8 mouse cellular contexts compared by ENCODE assay signal in the genomic region with DNA sequence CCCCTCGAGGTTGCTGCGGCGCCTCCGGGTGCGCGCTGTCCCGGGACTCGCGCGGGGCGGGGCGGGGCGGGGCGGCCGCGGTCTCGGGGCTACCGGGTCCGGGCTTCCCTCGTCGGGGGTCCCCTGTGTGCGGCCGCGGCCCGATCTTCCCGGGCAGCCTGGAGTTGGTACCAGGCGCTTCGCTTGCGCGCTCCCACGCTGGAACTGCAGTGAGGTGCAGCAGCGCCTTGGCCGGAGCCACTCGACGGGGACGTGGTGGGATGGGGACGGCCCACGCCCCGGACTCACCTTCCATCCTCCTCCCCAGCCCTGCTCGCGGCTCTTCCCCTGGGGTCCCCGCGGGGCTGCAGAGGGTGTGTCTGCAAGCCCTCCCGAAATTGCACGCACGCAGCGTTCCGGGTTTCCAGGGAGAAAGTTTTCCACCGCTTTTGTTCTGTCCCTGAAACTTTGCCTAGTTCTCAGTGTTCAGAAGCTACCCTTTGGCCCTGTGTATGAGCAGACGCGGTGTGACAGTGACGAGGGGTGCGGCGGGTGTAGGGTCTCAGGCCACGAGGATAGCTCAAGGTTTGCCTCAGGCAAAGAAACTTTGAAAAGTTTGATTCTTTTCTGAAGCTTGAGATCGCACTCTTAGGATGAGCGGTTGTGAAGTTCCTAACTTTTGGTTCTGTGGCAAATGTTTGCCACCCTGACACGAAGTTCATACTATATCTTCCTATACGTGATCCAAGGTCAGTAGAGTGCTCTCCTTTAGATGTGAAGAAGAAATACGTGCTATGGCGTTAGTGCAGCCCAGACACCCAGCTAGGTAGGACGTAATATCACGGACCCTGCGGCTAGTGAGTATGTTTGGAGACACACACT. TPM values are rescaled to one million over a fixed set of nuclear protein-coding genes. Genes with fewer than 3 reads are reported as not detected.
DNase-seq lines count a peak whose midpoint lies in the region; ATAC-seq lines count a peak whose summit lies in the region.

No protein-coding gene starts in this region.

- peak overlapping the region; percentile 80 for H3K4me3 ChIP-seq in heart, embryonic 16.5 days (ENCODE audit: low read length)
- peak overlapping the region; percentile 87 for H3K4me3 ChIP-seq in limb, embryonic 12.5 days (replicated peaks)
- peak overlapping the region; percentile 84 for H3K4me3 ChIP-seq in midbrain, embryonic 16.5 days (ENCODE audit: low read depth, low read length)

- H3K9ac ChIP-seq in heart, embryonic 16.5 days (ENCODE audit: low read length), result peak overlapping the region; percentile 98
- peak overlapping the region; percentile 95 for H3K9ac ChIP-seq in limb, embryonic 12.5 days (replicated peaks)
- peak overlapping the region; percentile 91 for H3K9ac ChIP-seq in midbrain, embryonic 16.5 days (ENCODE audit: low read depth, low read length)

- DNase-seq in gastrocnemius, adult 18-20 months (ENCODE audit: low spot score), result peak; percentile 19
- no peak for DNase-seq in gastrocnemius, postnatal 36 days
- DNase-seq in embryo, embryonic 10.5 days (ENCODE audit: low spot score), result peak; percentile 50
- peak; percentile 73 for DNase-seq in testis, postnatal 14 days (ENCODE audit: low spot score)

- H3K27me3 ChIP-seq in heart, embryonic 16.5 days (ENCODE audit: control insufficient read depth, insufficient read depth, low read length), result no peaks in the 10 kb centered on the region
- no peaks in the 10 kb centered on the region for H3K27me3 ChIP-seq in limb, embryonic 12.5 days
- H3K27me3 ChIP-seq in midbrain, embryonic 16.5 days (ENCODE audit: control insufficient read depth, insufficient read depth, low read depth, low read length), result no peaks in the 10 kb centered on the region

- H3K4me2 ChIP-seq in heart, embryonic 16.5 days (ENCODE audit: low read depth, low read length), result peak overlapping the region; percentile 85
- H3K4me2 ChIP-seq in limb, embryonic 12.5 days, result peak overlapping the region; percentile 79
- H3K4me2 ChIP-seq in midbrain, embryonic 16.5 days (ENCODE audit: low read length), result peak overlapping the region; percentile 96

- H3K27ac ChIP-seq in heart, embryonic 16.5 days (ENCODE audit: low read length), result peak overlapping the region; percentile 81
- H3K27ac ChIP-seq in limb, embryonic 12.5 days, result peak overlapping the region; percentile 89
- peak overlapping the region; percentile 93 for H3K27ac ChIP-seq in midbrain, embryonic 16.5 days (ENCODE audit: low read length)

- H3K36me3 ChIP-seq in heart, embryonic 16.5 days (ENCODE audit: control insufficient read depth, insufficient read depth), result no peaks in the 10 kb centered on the region
- no peaks in the 10 kb centered on the region for H3K36me3 ChIP-seq in limb, embryonic 12.5 days
- H3K36me3 ChIP-seq in midbrain, embryonic 16.5 days (ENCODE audit: control insufficient read depth, insufficient read depth, low read length), result no peaks in the 10 kb centered on the region

- no peaks in the 10 kb centered on the region for H3K9me3 ChIP-seq in heart, embryonic 16.5 days (replicated peaks; ENCODE audit: control insufficient read depth, low read length)
- H3K9me3 ChIP-seq in limb, embryonic 12.5 days, result no peaks in the 10 kb centered on the region
- no peaks in the 10 kb centered on the region for H3K9me3 ChIP-seq in midbrain, embryonic 16.5 days (replicated peaks; ENCODE audit: control insufficient read depth, low read length, poor library complexity, severe bottlenecking)

- WGBS in heart, embryonic 16.5 days, result 2% methylated on average over 60 of the region's 64 CpGs
- WGBS in limb, embryonic 12.5 days, result 8% methylated on average over 47 of the region's 64 CpGs
- 5% methylated on average over 63 of the region's 64 CpGs for WGBS in midbrain, embryonic 16.5 days

- intact Hi-C loops in gastrocnemius, postnatal 36 days (cut with DNase I), result loop anchor here (1.0 to 5.0 kb wide), 2 partner anchors 97 to 100 kb away; no protein-coding TSS in a partner anchor

- peaks cover 39% of the 10 kb centered on the region for H3K4me1 ChIP-seq in heart, embryonic 16.5 days (ENCODE audit: control insufficient read depth, insufficient read depth, low read length)
- peaks cover 10% of the 10 kb centered on the region for H3K4me1 ChIP-seq in limb, embryonic 12.5 days (replicated peaks)
- peaks cover 10% of the 10 kb centered on the region for H3K4me1 ChIP-seq in midbrain, embryonic 16.5 days (ENCODE audit: control insufficient read depth, insufficient read depth, low read length)

- peak; percentile 48 for ATAC-seq in CD4-positive, CD25-positive, alpha-beta regulatory T cell, adult 4 months
- peak; percentile 63 for ATAC-seq in heart, embryonic 16.5 days (replicated peaks; ENCODE audit: extremely low read depth, insufficient read depth, low FRiP score)
- ATAC-seq in limb, embryonic 12.5 days (ENCODE audit: insufficient number of reproducible peaks, insufficient read depth, low FRiP score, low TSS enrichment, low read depth), result peak; percentile 72
- ATAC-seq in midbrain, embryonic 16.5 days, result peak; percentile 81

RNA-seq across cellular contexts. Expression of a gene that starts 0.6 kb away (rescaled TPM):
- total RNA-seq in gastrocnemius, adult 18-20 months (2021), result 10 to 100 TPM; 23.7 to 24.0 TPM
- total RNA-seq in gastrocnemius, postnatal 36 days (2021), result 10 to 100 TPM; 19.9 to 26.6 TPM
- 10 to 100 TPM; 13.7 to 15.7 TPM for polyA plus RNA-seq in CD4-positive, CD25-positive, alpha-beta regulatory T cell, adult 4 months (2017; shearing (Covaris generic))
- polyA plus RNA-seq in heart, embryonic 16.5 days (2015; fragmentation: Nextera tagmentation; extraction: Ambion mirVana), result 12.7 and 13.7 TPM in 2 replicates
- 23.1 and 24.7 TPM in 2 replicates for polyA plus RNA-seq in limb, embryonic 12.5 days (2016; fragmentation: Nextera tagmentation; extraction: Ambion mirVana)
- polyA plus RNA-seq in midbrain, embryonic 16.5 days (2015; fragmentation: Nextera tagmentation; extraction: Ambion mirVana), result 12.9 and 13.7 TPM in 2 replicates

Comparison
In these comparisons a context has a peak if more than half of its experiments do, and no peak if none do; other contexts are left out.
1. DNase-seq: peak in gastrocnemius, adult 18-20 months (single experiment), embryo, embryonic 10.5 days (single experiment) and testis, postnatal 14 days (single experiment); none in gastrocnemius, postnatal 36 days (0 of 2).
2. Peak in every context shown above with its lines, with median percentiles within 50 percentile points of each other: ATAC-seq, H3K27ac ChIP-seq, H3K4me2 ChIP-seq, H3K4me3 ChIP-seq and H3K9ac ChIP-seq.